Mouse (Mus musculus): ENCODE measurements at regions not wholly inside any gene's neighbourhood (a gene's known extent, or its start where the extent isn't known, plus 50 kb on each side); places are given as distances from the start of the nearest gene placed in this dataset.

DNA sequence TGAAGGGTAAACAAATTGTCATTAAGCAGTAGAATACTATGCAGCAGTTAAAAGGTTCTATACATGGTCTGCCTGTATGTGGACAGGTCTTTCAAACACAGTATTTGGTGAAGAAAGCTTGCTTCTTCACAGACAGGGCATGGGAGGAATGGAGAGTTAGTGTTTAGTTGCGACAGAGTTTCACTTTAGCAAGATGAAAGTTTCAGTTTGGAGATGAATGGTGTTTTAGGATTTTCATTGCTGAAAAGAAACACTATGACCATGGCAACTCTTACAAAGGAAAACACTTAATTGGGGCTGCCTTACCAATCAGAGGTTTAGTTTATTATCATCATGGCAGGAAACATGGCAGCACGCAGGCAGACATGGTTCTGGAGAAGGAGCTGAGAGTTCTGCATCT, 162.2 kb upstream of the Id2 start:
- no peak for DNase-seq (ENCODE audit: low spot score)

DNA sequence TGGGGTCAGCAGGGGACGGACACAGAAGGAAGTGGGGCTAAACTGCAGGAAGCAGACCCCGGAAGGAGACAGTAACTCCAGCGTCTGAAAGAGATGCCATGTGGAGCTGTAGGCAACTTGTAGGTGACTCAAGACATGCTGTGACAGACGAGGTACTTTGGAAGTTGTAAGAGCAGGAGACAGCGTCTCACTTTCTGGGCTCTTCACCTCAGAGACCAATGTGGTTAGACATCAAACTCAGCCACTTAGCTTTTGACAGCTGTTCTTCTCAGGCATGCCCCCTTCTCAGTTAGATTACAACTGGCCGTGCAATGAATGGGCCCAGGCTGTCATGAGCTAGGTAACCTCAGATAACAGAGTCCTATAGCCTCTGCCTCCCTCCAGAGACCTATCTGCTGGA, 159.3 kb upstream of the Id2 start:
- DNase-seq (ENCODE audit: low spot score) = no peak

DNA sequence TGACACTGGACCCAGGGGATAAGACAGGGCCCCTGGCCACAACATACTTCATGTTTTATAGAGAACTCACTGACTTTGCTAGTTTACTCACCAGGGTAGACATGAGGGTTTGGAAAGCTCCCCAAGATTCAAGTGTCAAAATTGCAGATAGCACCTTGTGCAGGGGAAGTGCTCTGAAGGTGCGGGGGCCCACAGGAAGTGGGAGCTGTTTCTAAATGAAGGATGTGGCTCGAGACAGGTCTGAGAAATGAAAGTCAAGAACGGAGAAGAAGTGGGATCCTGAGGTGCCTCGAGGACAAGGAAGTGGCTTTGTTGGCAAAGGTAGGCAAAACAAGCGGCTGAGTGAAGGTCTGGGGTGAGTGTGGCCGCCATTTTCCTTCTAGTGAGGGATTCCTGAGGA, 157.8 kb upstream of the Id2 start:
- no peak for DNase-seq (ENCODE audit: low spot score)

DNA sequence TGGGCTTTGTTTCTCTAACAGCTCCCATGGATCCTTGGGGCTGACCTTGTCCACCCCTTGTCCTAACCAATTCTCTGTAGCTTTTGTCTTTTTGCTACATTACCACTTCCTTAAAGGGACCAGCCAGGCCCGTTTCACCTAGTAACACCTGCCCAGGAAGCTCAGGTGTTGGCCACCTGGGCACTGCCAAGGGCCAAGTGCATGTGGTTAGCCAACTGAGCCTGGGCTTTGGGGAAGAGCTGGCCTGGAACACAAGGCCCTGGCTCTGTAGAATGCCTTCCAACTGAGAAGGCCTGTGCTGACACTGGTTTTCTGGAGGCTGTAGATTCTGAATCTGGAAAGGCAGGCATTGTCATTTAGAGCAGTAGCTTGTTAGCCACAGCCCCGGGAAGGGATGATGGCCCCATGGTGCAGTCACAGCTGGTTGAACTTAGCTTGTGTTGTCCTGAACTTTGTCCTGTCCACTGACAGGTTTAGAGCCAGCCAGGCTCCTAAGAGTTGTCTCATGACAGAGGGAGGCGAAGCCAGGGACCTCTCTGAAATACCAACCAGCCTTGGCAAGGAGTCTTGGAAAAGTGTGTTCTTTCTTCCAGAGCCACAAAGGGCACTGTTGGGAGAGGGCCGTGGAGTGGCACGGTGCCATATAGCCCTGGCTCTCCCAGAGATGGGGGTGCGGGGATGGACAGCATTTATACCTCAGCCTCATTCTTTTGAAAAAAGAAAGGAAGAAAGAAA, 156.0 kb upstream of the Id2 start:
- no peak for DNase-seq (ENCODE audit: low spot score)

DNA sequence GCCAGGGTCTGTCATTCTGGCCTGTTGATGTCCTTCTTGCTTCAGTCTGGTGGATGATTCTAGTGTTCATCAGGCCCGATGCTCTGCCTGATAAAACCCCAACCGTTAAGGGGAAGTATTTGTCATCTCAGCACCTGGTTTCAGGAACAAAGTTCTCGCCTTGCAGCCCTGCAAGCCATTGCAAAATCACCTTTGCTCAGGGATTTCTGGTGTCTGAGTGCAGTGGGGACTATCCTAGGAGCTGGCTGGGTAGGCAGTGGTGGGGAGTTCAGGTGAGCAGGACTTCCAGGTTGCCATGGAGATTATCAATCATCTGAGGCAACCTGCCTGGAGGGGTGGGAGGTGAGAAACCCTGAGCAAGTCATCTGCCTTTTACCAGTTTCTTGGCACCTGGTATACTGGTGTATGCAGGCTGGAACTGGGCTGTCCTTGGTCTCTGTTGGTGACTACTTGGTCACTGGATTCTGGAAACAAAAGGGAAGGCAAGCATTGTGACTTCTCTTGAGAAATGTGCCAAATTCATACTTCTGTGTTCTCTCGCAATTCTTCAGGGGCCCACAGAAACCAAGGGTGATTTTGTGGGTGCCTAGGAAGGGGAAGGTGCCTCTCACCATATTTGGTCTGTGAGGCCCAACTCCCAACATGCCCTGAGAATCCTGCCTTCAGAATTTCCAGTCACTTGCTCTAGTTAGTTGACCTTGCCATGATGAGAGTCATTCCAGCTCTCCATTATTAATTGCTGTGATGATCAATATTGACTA, 154.7 kb upstream of the Id2 start:
- no peak for DNase-seq (ENCODE audit: low spot score)

- DNase-seq (ENCODE audit: low spot score) = no peak
Measured at GRCm38 (mm10) chr12:25250881-25251280, 153.9 kb upstream of the Id2 start.

- DNase-seq (ENCODE audit: low spot score) = no peak
Measured at GRCm38 (mm10) chr12:25248681-25249366, 151.9 kb upstream of the Id2 start.

DNA sequence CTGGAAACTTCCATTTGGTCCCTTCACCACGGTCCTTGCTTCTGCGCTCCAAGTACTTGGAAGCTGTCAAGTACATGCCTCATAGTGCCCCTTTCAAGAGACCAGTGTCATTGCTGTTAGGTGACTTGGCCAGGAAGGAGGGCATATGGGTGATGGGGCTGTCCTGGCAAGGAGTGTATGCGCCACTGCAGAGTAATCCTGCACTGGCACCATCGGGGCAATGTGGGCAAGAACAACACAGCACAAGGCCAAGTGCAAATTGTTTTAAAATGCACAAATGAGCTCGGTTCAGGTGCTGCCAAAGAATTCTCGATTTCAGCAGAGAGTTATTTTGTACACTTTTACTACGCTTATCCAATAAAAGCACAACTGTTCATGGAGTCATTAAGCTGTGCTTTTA, 149.6 kb upstream of the Id2 start:
- no peak for DNase-seq (ENCODE audit: low spot score)

DNA sequence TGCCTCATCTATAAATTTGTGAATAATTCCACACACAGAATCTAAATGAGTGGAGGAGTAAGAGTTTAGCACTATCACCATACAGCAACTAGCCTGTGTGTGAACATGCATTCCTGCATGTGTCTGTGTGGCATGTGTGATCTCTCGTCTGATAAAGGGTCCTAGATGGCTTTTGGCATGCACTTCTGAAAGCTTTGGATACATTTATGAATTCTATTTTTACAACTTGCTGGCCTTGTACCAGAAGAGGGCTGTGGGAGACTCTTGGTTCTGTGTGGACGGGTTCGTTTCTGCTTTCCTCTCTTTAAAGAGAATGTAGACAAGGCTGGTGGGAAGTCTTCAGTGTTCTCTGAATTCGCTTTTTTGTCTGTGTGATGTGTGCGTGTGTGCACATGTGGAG, 148.7 kb upstream of the Id2 start:
- no peak for DNase-seq (ENCODE audit: low spot score)

- no peak for DNase-seq (ENCODE audit: low spot score)
Measured at GRCm38 (mm10) chr12:25245251-25245650, 148.3 kb upstream of the Id2 start.

DNA sequence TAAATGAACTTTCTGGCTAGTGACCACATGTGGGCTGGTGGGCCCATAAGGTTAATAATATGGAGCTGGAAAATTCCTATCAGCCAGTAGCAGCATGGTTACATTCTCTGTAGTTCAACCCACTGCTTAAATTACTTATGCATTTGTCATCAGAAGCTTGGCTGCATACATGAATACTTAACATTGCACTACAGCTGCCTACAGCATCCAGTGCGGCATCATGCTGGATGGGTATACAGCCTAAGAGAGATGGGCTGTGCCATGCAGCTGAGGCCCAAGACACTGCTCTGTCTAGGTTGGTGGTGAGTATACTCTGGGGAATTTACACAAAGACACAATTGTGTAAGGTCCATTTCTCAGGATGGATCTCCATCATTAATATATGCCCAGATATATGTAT, 147.7 kb upstream of the Id2 start:
- DNase-seq (ENCODE audit: low spot score) = no peak

GRCm38 (mm10) chr12:25243901-25244300, 147.0 kb upstream of the Id2 start:
- no peak for DNase-seq (ENCODE audit: low spot score)

DNA sequence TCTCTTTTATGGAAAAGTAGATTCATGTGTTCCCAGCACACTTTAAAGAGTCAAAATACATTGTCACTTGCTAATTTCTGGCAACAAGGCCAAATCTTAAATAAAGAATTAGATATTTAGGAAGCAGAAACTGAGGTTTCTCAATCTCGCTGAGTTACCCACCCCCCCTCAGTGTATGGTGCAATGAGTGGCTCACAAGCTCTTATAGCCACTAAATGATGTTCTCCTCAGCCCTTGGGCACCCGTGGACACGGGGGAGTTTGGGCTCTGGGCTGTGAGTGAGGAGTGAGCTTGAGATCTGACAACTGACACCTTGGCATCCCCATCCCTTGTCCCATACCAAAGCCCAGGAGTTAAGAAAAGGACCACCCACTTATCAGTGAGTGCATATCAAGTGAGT, 145.4 kb upstream of the Id2 start:
- no peak for DNase-seq (ENCODE audit: low spot score)

- DNase-seq (ENCODE audit: low spot score) = no peak
Measured at GRCm38 (mm10) chr12:25241675-25242074, 144.7 kb upstream of the Id2 start.

DNA sequence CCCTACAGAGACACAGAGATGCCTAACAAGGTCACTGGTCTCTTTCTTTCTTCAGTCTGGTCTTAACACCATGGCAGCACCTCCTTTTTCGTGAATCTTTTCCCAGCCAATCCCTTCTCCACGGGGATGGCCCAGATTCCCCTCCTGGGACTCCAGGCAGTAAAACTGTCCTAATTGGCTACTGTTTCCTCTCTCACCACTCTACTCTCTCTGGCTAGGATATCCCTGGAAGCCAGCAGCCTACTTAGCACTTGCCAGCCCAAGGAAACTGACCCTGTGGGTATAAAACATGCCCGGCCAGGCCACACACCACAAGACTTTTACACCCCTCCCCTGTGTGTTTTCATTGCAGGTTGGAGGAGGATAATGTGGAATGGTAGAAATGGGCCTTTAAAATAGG, 143.9 kb upstream of the Id2 start:
- DNase-seq (ENCODE audit: low spot score) = no peak

GRCm38 (mm10) chr12:25240142-25240541, 143.2 kb upstream of the Id2 start:
- DNase-seq (ENCODE audit: low spot score) = no peak

DNA sequence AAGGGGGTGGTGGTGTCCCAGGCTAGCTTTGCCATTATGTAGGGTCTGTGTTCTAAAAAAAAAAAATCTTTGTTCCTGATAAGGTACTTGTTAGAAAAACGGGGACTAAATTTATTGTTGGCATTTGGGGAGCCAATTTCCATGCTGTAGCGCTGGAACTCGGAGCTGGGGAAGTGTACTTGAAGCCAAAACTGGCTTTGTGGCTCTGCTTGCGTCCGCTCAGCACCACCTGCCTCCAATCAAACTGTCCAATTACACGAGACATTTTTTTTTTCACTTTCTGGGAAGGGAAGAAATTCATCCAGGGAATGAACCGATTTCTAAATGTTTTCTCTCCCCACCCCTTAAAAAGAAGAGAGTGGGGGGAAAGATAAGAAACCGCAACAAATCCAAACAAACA, 138.1 kb upstream of the Id2 start:
- no peak for DNase-seq (ENCODE audit: low spot score)

DNA sequence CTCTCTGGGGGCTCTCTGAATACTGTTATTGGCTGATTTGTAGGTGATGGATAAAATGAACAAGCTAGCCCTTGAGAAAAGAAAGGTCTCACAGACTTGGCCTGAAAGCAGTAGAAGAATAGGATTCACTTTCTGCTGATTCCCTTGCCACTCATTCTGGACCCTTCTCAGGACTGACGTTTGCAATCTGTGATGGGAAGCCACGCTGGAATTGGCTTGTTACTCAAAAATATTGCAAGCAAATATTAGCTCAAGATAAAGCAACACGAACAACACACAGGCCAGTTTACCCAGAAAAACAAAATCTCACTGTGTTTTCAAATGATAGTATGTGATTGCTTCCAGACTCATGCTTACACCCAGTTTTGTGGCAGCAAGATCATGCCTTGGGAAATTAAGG, 137.7 kb upstream of the Id2 start:
- DNase-seq (ENCODE audit: low spot score) = no peak

GRCm38 (mm10) chr12:25233027-25233535, 136.1 kb upstream of the Id2 start:
- no peak for DNase-seq (ENCODE audit: low spot score)

- no peak for DNase-seq (ENCODE audit: low spot score)
Measured at GRCm38 (mm10) chr12:25232358-25233026, 135.6 kb upstream of the Id2 start.

DNA sequence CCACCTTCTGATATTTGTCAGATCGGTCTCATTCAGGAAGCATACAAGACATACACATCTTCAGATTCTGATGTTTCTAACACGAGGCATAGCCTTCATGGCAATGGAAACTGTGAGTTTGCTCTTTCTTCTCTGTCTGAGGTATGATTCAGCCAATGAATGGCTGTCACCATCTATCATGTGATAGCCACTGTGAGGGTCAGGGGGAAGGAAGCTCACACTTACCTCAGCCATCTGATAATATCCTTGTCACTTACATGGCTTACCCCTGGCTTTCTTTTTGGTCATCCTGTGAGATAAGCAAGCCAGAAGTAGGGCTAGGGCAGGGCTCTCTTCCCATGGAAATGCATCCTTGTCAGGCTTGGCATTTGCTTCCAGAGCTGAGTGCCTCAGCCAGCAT, 131.8 kb upstream of the Id2 start:
- no peak for DNase-seq (ENCODE audit: low spot score)

- no peak for DNase-seq (ENCODE audit: low spot score)
Measured at GRCm38 (mm10) chr12:25227736-25228135, 130.8 kb upstream of the Id2 start.

Data from c-Kit-positive CD71-positive TER-119-positive erythroid progenitor cells, embryonic 14.5 days (primary cell).